Mouse (Mus musculus): ENCODE measurements around the gene Tefm.

- TF ChIP-seq MAFK (IDR thresholded peaks at IDR 0.05; ENCODE audit: insufficient read depth, low read depth, low read length) (no peak), HCFC1 (IDR thresholded peaks at IDR 0.05; ENCODE audit: borderline replicate concordance, insufficient read depth, low read length) (no peak), ZNF384 (IDR thresholded peaks at IDR 0.05; ENCODE audit: low read depth, low read length) (no peak), CHD2 (IDR thresholded peaks at IDR 0.05; ENCODE audit: low read depth, low read length) (no peak)
Observed at GRCm38 (mm10) chr11:80086844-80087243, 55.1 kb downstream of the Tefm start.
